Mouse (Mus musculus) megakaryocyte, embryonic 14.5 days (primary cell): Measurements from ENCODE around the gene Mib2.

Experiments used
- FLI1 ChIP-seq: IDR thresholded peaks from 2 replicates; pipeline ENCODE4 v1.6.1; 2012; ENCODE audit warnings: low read length, inconsistent platforms, mixed read lengths
- GATA1 ChIP-seq: IDR thresholded peaks from 3 replicates; pipeline ENCODE4 v1.6.1; 2012; ENCODE audit warnings: mixed read lengths, low read length, inconsistent platforms, borderline replicate concordance

DNA sequence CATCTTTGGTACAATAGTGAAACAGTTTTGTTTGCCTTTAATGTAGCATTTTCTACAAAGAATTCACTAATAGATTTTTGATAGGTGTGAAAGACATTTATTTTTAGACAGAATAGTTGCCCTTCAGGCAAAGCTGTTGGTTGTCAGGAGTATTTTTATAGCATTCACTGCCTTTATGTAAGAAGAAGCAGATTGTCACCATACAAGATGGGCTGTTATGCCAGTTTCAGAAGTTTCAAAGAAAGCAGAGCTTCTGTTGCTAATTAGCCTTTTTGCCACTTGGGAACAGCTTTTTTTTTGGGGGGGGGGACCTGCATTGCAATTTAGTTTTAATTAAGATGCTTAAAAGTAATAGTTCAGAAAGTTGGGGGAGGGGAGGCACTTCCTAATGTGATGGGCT is 40.0 kb upstream of the Mib2 start:
- no peak for TF ChIP-seq GATA1
- TF ChIP-seq FLI1 = no peak
